8 mouse cellular contexts compared by ENCODE assay signal in genomic region chr2:6871281-6872130, GRCm38 (mm10).
A peak's percentile ranks its signal among the peaks of the same experiment; 100 is the strongest.
DNase-seq lines count a peak whose midpoint lies in the region; ATAC-seq and TF ChIP-seq lines count a peak whose summit lies in the region.

No protein-coding gene starts in this region.

- WGBS in thymus, adult 2 months, result 11% methylated on average over 36 of the region's 40 CpGs
- 4% methylated on average over 40 of the region's 40 CpGs for WGBS in heart, embryonic 16.5 days
- 5% methylated on average over 40 of the region's 40 CpGs for WGBS in liver, embryonic 13.5 days (ENCODE audit: insufficient replicate concordance)
- 3% methylated on average over 40 of the region's 40 CpGs for WGBS in stomach, embryonic 14.5 days

- H3K27ac ChIP-seq in thymus, adult 2 months (ENCODE audit: control insufficient read depth, insufficient read depth, low read length), result no peak overlapping the region
- peak overlapping the region; percentile 86 for H3K27ac ChIP-seq in heart, embryonic 16.5 days (ENCODE audit: low read length)
- no peak overlapping the region for H3K27ac ChIP-seq in liver, embryonic 13.5 days
- peak overlapping the region; percentile 67; the same call in 1 of the 2 replicates for H3K27ac ChIP-seq in stomach, embryonic 14.5 days (ENCODE audit: low read length)

- H3K4me3 ChIP-seq in thymus, adult 2 months (ENCODE audit: control insufficient read depth, insufficient read depth, low read length), result peak overlapping the region; percentile 76
- peak overlapping the region; percentile 96 for H3K4me3 ChIP-seq in heart, embryonic 16.5 days (ENCODE audit: low read length)
- peak overlapping the region; percentile 63 for H3K4me3 ChIP-seq in liver, embryonic 13.5 days (replicated peaks)
- peak overlapping the region; percentile 75 for H3K4me3 ChIP-seq in stomach, embryonic 14.5 days (ENCODE audit: low read depth, low read length)

- H3K9ac ChIP-seq in heart, embryonic 16.5 days (ENCODE audit: low read length), result peak overlapping the region; percentile 94
- H3K9ac ChIP-seq in liver, embryonic 13.5 days, result peak overlapping the region; percentile 43; the same call in 1 of the 2 replicates
- peak overlapping the region; percentile 73 for H3K9ac ChIP-seq in stomach, embryonic 14.5 days (replicated peaks; ENCODE audit: low read depth, low read length)

- no peaks in the 10 kb centered on the region for H3K9me3 ChIP-seq in heart, embryonic 16.5 days (replicated peaks; ENCODE audit: control insufficient read depth, low read length)
- H3K9me3 ChIP-seq in liver, embryonic 13.5 days (replicated peaks), result no peaks in the 10 kb centered on the region
- H3K9me3 ChIP-seq in stomach, embryonic 14.5 days (ENCODE audit: control insufficient read depth, low read depth, low read length), result no peaks in the 10 kb centered on the region

- no peaks in the 10 kb centered on the region for H3K36me3 ChIP-seq in thymus, adult 2 months (ENCODE audit: control insufficient read depth, insufficient read depth, low read length)
- H3K36me3 ChIP-seq in heart, embryonic 16.5 days (ENCODE audit: control insufficient read depth, insufficient read depth), result no peaks in the 10 kb centered on the region
- H3K36me3 ChIP-seq in liver, embryonic 13.5 days, result no peaks in the 10 kb centered on the region
- no peaks in the 10 kb centered on the region for H3K36me3 ChIP-seq in stomach, embryonic 14.5 days (ENCODE audit: control insufficient read depth, insufficient read depth, low read length)

- ATAC-seq in heart, embryonic 16.5 days (replicated peaks; ENCODE audit: extremely low read depth, insufficient read depth, low FRiP score), result no peak; the same call in 1 of the 2 replicates
- ATAC-seq in liver, embryonic 13.5 days (ENCODE audit: low read depth), result no peak
- peak; percentile 51 for ATAC-seq in stomach, embryonic 14.5 days (ENCODE audit: insufficient number of reproducible peaks, insufficient read depth, low FRiP score, low read depth)

- TF ChIP-seq POLR2A in thymus, adult 2 months (IDR thresholded peaks at IDR 0.05; ENCODE audit: control insufficient read depth, extremely low read depth, insufficient read depth, low read length, poor library complexity), result no peak

- peaks cover 6% of the 10 kb centered on the region for H3K27me3 ChIP-seq in thymus, adult 2 months (ENCODE audit: control insufficient read depth, insufficient read depth, low read length)
- H3K27me3 ChIP-seq in heart, embryonic 16.5 days (ENCODE audit: control insufficient read depth, insufficient read depth, low read length), result no peaks in the 10 kb centered on the region
- peaks cover 55% of the 10 kb centered on the region for H3K27me3 ChIP-seq in liver, embryonic 13.5 days
- peaks cover 5% of the 10 kb centered on the region; the same call in 1 of the 2 replicates for H3K27me3 ChIP-seq in stomach, embryonic 14.5 days (ENCODE audit: control insufficient read depth, insufficient read depth, low read length)

- DNase-seq in adrenal gland, adult 8-10 months, result peak; percentile 3
- DNase-seq in adrenal gland, postnatal 36 days, result no peak
- no peak for DNase-seq in thymus, adult 2 months
- no peak for DNase-seq in thymus, postnatal 4 days
- DNase-seq in liver, embryonic 13.5 days, result no peak
- no peak for DNase-seq in natural killer cell, adult 2 months (ENCODE audit: low spot score in 2 of 2)

- peaks cover 5% of the 10 kb centered on the region for H3K4me1 ChIP-seq in thymus, adult 2 months (replicated peaks; ENCODE audit: control insufficient read depth, insufficient read depth, low read length)
- H3K4me1 ChIP-seq in heart, embryonic 16.5 days (ENCODE audit: control insufficient read depth, insufficient read depth, low read length), result 0 out of 2 replicates have a peak, but pooled peaks cover 4% of the 10 kb centered on the region
- H3K4me1 ChIP-seq in liver, embryonic 13.5 days (replicated peaks), result no peaks in the 10 kb centered on the region; the same call in 1 of the 2 replicates
- H3K4me1 ChIP-seq in stomach, embryonic 14.5 days (ENCODE audit: control insufficient read depth, insufficient read depth, low read length), result peaks cover 8% of the 10 kb centered on the region

- H3K4me2 ChIP-seq in heart, embryonic 16.5 days (ENCODE audit: low read depth, low read length), result peak overlapping the region; percentile 91
- peak overlapping the region; percentile 84 for H3K4me2 ChIP-seq in liver, embryonic 13.5 days
- H3K4me2 ChIP-seq in stomach, embryonic 14.5 days (replicated peaks; ENCODE audit: low read depth, low read length), result peak overlapping the region; percentile 90

- TF ChIP-seq CTCF in thymus, adult 2 months (IDR thresholded peaks at IDR 0.05; ENCODE audit: borderline replicate concordance, control insufficient read depth, extremely low read depth, insufficient read depth, low read length, poor library complexity), result no peak

Comparison
In these comparisons a context has a peak if more than half of its experiments do, and no peak if none do; other contexts are left out.
1. H3K27ac ChIP-seq: peak in heart, embryonic 16.5 days (single experiment) and stomach, embryonic 14.5 days (single experiment); none in thymus, adult 2 months (single experiment) and liver, embryonic 13.5 days (single experiment).
2. H3K9ac ChIP-seq: peak in every context shown above with its lines; median percentile 94 in heart, embryonic 16.5 days; 73 in stomach, embryonic 14.5 days; 43 in liver, embryonic 13.5 days.
3. Peak in every context shown above with its lines, with median percentiles within 50 percentile points of each other: H3K4me3 ChIP-seq and H3K4me2 ChIP-seq.